Mouse (Mus musculus) layer of hippocampus, adult 18-20 months (tissue): ENCODE results near the gene Nlrp6. TPM values are rescaled to one million over a fixed set of nuclear protein-coding genes. Genes with fewer than 3 reads are reported as not detected.
"Not testable (repeated sequence)": the region's sequence is repeated elsewhere in the genome, so short reads cannot be mapped to it uniquely, and the experiment has no call there.

ENCODE experiments used
- DNase-seq, 2 experiments: peaks; one replicate each; pipeline ENCODE4 v3.0.0; 2022; ENCODE audit warnings: low spot score in 2 of 2
- total RNA-seq, 2 experiments: library from RNA; stranded (reverse); gene quantifications; 2 replicates each; pipeline ENCODE4 v1.2.3; 2021

Gene Nlrp6
- total RNA-seq, 2 experiments from 2014 or later, result 0.48 to 0.50 TPM

DNA sequence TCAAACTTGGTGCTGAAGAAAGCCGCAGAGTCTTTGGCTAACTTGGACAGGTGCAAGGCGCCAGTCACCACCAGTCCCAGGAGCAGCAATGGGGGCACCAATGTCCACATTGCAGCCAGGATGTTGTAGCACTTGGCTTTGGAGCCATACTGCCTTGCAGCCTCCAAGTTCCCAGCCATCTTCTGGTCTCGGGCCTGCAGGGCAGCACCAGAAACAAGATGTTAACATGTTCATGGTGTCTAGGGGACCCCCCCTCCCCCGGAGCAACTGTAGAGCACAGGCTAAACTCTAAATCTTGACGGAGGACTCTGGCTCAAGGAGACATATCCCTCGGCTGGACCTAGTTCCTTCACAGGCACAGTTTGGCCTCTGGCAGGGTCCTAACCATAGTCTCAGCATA lies 28.6 kb downstream of the Nlrp6 start:
- no peak for DNase-seq

DNA sequence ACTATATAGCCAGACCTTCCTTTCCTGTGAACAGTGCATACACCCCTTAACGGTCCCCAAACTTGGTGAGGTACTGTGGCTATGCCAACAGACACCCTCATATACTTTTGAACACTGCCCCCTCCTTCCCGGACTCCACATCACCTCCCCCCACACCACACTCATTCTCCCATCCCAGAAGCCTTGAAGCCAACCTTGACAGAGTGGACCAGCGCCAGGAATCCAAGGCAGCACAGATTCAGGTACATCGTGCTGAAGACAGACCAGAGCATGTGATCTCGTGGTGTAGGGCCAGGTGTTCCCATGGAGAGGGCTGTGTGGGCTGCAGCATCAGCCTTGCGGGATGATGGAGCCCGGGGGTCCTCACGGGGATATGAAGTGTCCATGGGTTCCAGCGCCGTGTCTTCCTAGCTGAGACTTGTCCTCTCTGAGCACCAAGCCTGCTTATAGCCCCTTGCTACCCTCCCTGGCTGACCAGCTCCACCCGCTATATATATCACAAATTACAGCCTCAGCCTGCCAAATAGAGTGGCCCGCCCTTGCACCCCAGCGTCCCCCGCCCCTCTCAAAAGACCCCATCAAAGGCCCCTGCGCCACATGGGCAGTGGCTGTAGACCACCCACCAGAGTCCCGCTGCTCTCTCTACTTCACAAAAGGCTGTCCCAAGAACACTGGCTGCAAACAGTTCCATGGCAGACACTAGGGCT lies 29.3 kb downstream of the Nlrp6 start, which contains the start of gene Ifitm5:
Ifitm5 (minus strand) TSS at position 468 of the 707 bp plus-strand sequence.
- no peak for DNase-seq

DNA sequence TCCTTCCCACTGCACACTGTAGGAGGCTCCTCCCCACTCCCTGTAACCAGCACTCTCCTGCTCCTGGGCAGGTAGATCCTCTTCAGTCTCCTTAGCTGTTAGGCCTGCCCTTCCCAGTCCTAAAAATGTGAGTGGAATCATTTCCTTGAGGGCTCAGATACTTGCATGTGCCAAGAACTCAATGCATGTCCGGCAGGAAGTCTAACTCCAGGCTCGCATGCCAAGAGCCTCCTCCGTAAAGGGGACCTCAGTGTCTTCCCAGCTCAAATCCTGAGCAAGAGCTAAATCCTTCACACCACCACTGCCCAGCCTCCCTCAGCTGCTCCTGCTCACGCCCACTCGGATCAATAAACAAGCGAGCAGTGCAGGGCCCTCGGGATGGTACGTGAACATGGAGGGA lies 30.3 kb downstream of the Nlrp6 start:
- no peak for DNase-seq

DNA sequence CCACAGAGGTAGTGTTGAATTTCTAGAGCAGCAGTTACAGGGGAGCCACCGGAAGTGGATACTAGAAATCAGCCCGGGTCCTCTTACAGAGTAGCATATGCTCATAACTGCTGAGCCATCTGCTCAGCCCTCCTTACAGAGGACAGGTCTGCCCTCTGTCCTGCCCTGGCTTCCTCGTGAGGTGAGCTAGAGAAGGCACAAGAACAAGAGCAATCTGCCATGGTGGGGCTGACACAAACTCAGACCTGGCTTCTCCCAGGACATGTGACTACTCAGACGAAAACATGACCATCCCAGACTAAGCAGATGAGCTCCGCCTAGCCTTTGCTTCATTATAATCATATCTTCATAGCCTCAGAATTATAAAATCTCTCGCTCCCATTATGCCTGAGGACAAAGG lies 31.1 kb downstream of the Nlrp6 start:
- DNase-seq, result no peak

GRCm38 (mm10) chr7:140952441-140952840 lies 31.7 kb downstream of the Nlrp6 start:
- no peak for DNase-seq

DNA sequence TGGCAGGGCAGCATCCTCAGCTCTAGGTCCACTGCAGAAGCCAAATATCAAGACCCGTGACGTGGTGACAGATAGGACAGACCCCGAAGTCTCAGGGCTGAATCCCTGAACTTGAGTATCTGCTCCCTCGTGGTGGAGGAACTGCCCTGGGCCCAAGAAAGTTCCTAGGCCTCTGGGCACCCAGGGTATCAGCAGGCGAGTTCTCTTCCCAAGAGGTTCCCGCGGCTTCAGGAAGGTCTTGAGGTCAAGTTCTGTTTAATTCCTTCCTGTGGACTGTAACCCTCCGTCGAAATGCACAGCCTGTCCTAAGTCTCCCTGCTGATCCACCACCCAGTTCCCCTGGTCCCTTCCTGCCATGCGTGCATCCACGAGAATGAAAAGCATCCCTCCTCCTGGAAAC lies 32.4 kb downstream of the Nlrp6 start:
- no peak for DNase-seq

DNA sequence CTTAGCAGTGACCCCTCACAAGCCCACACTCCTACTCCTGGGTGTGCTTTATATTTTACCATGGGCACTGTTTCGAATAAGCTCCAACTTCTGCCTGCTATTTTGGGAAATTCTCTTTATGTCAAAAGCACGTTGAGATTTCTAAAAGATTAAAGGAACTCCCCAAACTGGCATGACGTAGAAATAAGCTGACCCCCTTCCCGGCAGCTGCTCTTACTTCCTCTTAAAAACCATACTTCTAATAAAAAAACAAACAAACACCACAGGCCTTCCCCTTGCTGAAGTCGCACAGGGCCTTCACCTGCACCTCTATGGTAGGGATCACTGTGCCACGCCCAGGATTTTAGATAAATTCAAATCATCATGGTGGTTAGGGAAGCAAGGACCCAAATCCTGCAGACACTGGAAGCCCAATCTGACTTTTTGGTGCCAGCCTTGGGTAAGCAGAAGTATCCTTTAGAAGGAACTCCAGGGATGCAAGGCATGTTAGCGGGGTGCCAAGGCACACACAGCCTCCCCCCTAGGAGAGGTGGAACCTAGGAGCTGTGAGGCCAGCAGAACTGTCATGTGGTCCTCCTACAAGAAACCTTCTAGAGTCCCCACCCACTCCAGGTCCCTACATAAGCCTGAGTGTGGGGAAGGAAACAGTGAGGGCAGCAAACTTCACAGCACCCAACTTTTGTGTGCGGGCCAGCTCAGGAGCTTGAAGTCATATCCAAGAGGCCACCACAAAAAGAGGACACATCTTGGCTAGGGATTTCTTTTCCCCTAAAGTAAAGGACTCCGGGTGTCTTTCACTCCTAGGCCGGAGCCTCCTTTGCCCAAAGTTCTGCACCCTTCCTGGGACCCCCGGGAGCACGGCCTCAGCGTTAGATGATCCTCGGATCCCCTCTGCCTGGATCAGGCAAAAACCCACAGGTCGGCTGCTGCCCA lies 33.4 kb downstream of the Nlrp6 start:
- DNase-seq, result no peak

DNA sequence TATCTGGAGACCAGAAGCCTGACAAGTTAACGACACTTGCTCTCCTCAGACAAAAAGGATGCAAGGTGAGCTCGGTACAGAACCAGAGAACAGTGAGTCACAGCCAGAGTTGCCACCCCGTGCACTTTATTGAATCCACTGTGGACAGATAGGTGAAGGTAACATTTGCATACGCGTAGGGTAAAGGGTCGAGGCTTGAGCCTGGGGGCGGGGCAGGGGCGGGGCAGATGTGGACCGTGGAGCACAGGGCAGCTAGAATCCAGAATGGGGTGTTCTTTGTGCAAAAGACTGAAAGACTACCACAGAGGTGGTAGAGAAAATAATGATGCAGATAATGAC lies 34.0 kb downstream of the Nlrp6 start:
- no peak for DNase-seq

GRCm38 (mm10) chr7:140955342-140955741 lies 34.6 kb downstream of the Nlrp6 start:
- no peak for DNase-seq

DNA sequence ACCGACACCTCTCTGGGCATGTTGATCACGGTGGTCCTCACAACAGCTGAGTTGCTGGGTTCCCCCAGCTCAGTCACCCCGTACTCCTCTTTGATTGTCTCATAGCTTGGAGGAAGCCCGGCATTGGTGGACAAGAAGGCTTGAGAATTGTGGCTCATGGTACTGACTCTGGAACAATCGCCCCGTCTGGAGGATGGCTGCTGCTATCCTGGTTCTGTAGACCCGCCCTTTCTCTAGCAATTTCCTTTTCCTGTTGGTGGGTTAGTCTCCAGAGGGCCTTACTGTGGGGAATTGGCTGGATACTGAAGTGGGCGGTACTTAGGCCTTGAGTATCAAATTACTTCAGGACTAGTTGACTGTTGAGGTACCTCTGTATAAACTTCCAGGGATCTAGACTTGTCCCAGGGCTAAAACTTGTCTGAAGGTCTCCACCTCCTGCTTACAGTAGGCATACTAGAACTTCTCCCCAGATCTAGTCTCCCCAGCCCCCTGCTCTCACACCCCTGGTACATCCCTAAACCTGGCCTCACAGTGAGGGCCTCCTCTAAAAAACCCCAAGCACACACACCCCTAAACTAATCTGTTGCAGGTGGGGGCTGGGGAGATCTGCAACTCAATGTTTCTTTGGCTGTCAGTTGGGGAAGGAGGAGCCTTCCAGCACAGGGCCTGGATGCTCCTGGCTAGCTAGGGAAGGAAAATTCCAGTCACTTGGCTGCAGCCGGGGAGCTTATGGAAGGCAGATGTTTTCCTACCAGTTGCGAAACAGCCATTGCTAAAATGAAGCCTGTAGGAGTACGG lies 35.3 kb downstream of the Nlrp6 start, which contains the start of the genes Gm45717 and Ifitm2:
Gm45717 (minus strand) TSS at position 180 of the 798 bp plus-strand sequence.
Ifitm2 (minus strand) TSS at position 230 of the 798 bp plus-strand sequence.
- DNase-seq, result peak in 1 of 2 experiments; percentile 55

- DNase-seq, result no peak
Observed at GRCm38 (mm10) chr7:140956556-140956869, 35.8 kb downstream of the Nlrp6 start.

DNA sequence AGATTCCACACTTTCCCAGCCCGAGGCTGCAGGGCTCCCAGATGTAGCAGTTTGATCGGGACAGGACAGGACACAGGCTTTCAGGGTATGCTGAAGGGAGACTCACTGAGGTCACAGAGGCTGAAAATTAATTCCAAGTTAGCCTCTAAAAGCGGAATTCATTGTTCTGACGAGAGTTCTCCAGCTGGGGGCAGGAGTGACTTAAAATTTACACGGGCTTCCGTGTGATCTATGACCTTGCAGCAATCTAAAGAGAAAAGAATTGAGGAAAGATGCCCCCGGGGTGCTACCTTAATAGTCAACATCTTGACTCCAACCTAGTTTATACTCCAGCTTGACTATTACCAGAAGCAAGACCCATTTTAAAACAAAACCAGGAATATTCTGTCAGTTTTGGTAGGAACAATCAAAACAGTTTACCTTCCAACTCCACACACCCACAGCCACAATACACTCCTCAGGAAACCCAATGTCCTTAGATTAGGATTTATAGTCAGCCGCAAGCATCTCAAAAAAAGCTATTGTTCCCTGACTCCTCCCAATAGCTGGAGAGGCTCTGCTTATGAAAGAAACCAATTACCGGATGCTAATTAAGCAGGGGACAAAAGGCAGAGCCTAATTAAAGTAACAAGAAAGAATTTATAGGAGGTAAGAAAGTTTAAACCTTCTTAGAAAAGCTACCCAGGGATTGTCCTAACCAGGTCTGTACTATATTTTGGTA lies 38.6 kb downstream of the Nlrp6 start:
- peak in 1 of 2 experiments; percentile 55 for DNase-seq

- DNase-seq, result no peak
Observed at GRCm38 (mm10) chr7:140960026-140960425, 39.3 kb downstream of the Nlrp6 start.

GRCm38 (mm10) chr7:140961416-140961815 lies 40.7 kb downstream of the Nlrp6 start:
- no peak for DNase-seq

DNA sequence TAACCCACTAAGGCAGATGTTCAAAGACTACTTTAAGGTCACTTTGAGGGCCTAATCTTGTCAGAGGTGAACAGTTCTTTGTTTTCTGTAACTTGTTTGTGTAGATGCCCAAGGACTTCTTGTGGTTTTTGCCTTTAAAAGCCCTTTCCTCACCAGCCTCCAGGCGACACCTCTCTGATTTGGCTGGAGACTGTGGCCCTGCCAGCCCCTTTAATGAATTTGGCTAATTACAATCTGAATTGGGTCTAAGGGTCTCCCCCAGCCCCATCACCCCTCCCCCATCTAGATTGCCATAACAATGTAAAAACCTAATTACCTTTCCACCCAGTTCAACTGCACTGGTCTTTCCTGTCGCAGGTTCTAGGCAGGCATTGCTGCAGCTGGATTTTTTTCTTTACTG lies 42.0 kb downstream of the Nlrp6 start:
- DNase-seq, result no peak

GRCm38 (mm10) chr7:140966921-140967320 lies 46.2 kb downstream of the Nlrp6 start, which contains the start of gene Ifitm1:
Gene Ifitm1 (plus strand): TSS chr7:140967221.
- DNase-seq, result no peak

DNA sequence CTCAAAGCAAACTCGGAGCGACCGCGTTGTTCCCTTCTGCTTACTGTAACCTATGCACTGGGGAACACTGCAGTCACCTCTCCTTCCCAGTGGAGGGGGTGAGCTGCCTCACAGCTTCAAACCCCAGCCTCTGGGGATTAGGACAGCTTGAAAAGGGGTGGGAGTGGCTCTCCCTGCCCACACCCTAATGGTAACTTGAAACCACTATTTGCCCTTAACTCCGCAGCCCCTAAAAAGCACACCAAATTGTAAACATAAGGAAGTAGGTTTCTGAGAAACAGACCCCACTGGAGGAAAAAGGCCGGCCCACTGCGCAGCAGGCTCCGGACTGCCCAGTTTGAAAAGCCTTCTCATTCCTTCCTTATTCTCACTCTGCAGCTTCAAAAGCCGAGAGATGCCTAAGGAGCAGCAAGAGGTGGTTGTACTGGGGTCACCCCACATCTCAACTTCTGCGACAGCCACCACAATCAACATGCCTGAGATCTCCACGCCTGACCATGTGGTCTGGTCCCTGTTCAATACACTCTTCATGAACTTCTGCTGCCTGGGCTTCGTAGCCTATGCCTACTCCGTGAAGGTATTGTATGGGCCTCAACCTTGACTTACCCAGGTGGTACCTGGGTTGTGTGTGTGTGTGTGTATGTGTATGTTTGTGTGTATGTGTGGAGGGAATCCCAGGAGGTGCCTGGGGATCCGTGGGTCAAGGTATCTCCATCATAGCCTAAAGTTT lies 47.3 kb downstream of the Nlrp6 start:
- DNase-seq, result no peak

- DNase-seq, result not testable (repeated sequence)
Observed at GRCm38 (mm10) chr7:140968710-140969109, 48.0 kb downstream of the Nlrp6 start.

DNA sequence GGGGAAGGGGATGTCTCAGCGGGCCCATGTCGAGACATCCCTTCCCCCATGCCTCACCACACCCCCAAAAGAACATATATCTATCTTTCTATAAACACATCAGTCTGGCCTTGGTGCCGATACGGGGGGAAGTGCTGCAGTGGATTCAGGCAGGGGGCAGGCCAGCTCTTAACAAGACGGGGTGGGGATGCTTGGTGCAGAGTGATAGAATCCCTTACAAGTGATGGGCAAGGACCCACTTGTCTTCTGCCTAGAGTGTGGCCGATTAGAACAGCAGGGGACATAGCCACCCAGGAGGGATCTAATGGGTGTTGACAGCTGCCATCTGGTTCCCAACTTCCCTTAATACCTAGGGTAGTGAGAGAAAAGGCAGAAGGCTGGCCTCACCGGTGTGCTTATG lies 50.2 kb downstream of the Nlrp6 start:
- DNase-seq, result no peak
